Mouse (Mus musculus): ENCODE measurements at regions not wholly inside any gene's neighbourhood (a gene's known extent, or its start where the extent isn't known, plus 50 kb on each side); places are given as distances from the start of the nearest gene placed in this dataset.

DNA sequence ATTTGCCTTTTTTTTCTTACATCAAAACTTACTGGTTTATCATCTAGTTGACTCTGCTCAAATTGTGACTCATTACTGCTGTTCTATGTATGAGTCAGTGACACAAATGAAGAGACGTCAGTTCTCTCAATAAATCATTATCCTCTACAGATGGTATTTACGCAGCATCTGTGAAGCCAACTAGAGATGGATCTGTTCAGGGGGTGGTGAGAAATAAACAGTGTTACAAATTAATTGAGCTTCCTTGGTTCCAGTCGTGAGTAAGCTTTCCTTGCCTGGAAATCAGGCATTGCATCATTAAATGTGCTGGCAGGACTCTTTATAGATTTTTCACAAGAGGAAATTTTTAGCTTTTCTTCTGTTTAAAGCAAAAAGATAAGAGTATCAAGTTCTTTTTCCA, 544.5 kb downstream of the H2afb1 start:
- peak in 1 of 2 experiments; percentile 4 for DNase-seq (ENCODE audit: extremely low spot score in 1 of 2, low spot score in 2 of 2)
- intact Hi-C loops (cut with DNase I), result no loop called here

Measured in left cerebral cortex, postnatal 10 days (tissue).